Mouse (Mus musculus): ENCODE measurements around the gene 4931414P19Rik. TPM values are rescaled to one million over a fixed set of nuclear protein-coding genes. Genes with fewer than 3 reads are reported as not detected.

4931414P19Rik gene
- polyA plus RNA-seq, 1 experiment: not detected

DNA sequence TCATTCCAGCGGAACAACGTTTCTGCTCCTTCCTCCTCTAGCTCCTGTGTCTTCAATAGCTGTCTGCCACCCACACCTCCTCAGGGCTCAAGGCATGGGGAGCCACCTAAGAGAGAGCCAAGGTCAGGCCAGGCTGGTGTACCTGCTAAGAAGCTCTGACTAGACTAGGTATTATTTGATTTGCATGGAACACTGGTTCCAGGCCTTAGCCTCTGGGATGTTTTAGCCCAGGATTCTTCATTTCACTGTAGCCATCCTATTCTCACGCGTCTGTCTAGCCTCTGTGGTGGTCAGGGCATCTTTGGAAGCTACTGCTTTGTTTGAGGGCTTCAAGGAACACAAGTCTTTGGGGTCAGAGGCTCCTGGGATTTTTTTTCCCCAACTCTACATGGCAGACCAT lies 33.7 kb downstream of the 4931414P19Rik start:
- TF ChIP-seq POLR2A (IDR thresholded peaks at IDR 0.05; ENCODE audit: insufficient read depth, low read depth, low read length): no peak
- no peak for TF ChIP-seq CTCF (IDR thresholded peaks at IDR 0.05; ENCODE audit: insufficient read depth, low read depth, low read length)
- Histone ChIP-seq H3K4me1 (ENCODE audit: control insufficient read depth, insufficient read depth, low read length) (peaks cover 19% of the 10 kb centered on the region), H3K27ac (ENCODE audit: insufficient read depth, low read depth, low read length) (no peak overlapping the region), H3K4me3 (ENCODE audit: insufficient read depth, low read depth, low read length) (no peak overlapping the region)
- WGBS: 63% methylated on average over 4 of the region's 4 CpGs

DNA sequence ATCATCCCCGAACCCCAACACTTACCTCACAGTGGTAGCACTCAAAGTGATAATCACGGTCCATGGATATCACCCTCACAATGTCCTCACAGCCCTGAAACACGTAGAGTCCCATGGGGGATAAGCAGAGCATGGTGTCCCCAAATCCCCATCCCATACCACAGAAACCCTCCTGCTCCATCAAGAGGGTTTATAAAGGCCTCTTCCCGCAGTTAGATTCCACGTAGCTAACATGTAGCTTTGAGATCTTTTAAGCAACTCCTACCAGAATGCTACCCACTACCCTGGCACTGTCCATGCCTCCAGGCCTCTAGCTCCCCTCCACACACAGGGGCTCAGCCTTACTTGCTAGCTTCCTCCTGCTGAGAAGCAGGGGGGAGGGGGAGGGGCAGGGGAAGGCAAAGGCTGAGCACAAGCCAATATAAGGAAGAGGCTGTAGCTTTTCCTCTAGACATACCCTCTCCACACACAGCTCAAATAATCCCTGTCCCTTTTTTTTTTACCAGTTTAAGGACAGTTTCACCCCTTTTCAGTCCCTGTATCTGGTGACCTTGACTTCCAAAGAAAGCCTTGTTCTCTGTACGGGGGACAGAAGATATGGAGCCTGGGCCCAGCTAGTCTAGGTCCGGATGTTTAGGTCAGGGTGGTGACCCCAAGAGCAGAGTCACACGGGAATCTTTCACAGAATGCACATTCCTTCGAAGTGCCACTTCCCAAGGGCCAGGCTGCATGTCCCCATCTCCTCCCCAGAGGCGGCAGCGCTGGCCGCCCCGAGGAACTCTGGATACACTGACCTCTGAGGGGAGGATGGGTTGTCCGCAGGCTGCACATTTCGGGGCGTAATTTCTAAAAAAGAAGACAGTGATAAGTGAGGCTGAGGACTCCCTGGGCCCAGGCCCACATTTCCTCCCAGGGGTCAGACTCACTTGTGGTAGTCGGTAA lies 36.1 kb downstream of the 4931414P19Rik start:
- TF ChIP-seq POLR2A (IDR thresholded peaks at IDR 0.05; ENCODE audit: insufficient read depth, low read depth, low read length): no peak
- no peak for TF ChIP-seq CTCF (IDR thresholded peaks at IDR 0.05; ENCODE audit: insufficient read depth, low read depth, low read length)
- WGBS: 76% methylated on average over 17 of the region's 17 CpGs
- no peak overlapping the region for H3K27ac ChIP-seq (ENCODE audit: insufficient read depth, low read depth, low read length)
- H3K4me1 ChIP-seq (ENCODE audit: control insufficient read depth, insufficient read depth, low read length): peaks cover 7% of the 10 kb centered on the region; the same call in 1 of the 2 replicates
- H3K4me3 ChIP-seq (ENCODE audit: insufficient read depth, low read depth, low read length): no peak overlapping the region

DNA sequence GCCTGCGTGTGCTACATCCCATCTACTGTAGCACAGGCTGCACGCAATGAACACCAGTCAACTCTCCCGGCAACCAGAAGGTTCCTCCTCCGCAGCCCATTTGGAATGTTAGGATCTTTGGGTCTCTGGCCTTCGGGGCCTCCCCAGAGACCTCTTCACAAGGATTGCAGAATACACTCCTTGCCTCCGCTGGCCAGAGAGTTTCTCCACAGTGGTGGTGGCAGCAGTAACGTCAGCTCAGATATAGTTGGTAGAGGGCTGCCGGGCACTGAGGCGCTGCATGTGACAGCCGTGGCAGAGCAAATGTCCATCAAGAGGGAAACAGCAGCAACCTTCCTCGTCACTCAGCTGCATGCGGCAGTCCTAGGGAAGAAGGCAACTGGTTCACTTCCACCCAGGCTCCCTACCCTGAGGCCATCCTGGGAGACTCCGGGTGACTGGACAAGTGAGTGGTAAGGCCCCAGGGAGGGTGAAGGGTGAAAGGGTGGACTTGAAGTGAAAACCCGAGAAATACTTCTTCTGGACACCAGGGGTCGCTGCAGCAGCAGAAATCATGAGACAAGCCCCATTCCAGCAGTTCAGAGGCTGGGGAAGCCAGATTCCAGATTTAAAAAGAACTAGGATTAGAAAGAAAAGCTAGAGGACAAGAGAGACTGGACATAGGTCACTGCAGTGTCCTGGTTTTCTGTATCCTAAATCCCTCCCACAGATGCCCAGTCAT lies 36.9 kb downstream of the 4931414P19Rik start:
- TF ChIP-seq POLR2A (IDR thresholded peaks at IDR 0.05; ENCODE audit: insufficient read depth, low read depth, low read length) (no peak), CTCF (IDR thresholded peaks at IDR 0.05; ENCODE audit: insufficient read depth, low read depth, low read length) (peak; percentile 47)
- peaks cover 7% of the 10 kb centered on the region; the same call in 1 of the 2 replicates for H3K4me1 ChIP-seq (ENCODE audit: control insufficient read depth, insufficient read depth, low read length)
- no peak overlapping the region for H3K27ac ChIP-seq (ENCODE audit: insufficient read depth, low read depth, low read length)
- WGBS: 67% methylated on average over 15 of the region's 15 CpGs
- H3K4me3 ChIP-seq (ENCODE audit: insufficient read depth, low read depth, low read length): no peak overlapping the region

- H3K4me1 ChIP-seq (ENCODE audit: control insufficient read depth, insufficient read depth, low read length): no peaks in the 10 kb centered on the region
Observed at GRCm38 (mm10) chr14:54560527-54561242, 45.1 kb downstream of the 4931414P19Rik start.

DNA sequence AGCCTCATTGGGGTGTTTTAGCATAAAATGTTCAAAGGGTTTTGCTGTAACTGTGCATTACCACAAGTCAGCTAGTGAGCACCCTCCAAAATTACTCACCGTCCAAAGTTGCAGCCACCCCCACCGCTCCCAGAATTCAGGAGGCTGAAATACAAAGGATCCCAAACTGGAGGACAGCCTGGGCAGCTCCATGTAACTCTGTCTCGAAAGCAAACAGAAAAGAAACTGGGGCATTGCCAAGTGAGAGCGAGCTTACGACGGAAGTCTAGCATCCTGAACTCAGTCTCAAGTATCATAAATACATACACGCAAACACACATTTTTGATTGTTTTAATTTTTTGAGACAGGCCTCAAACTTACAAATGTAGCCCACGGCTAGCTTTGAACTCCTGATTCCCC lies 48.5 kb downstream of the 4931414P19Rik start:
- Histone ChIP-seq H3K4me3 (ENCODE audit: insufficient read depth, low read depth, low read length) (no peak overlapping the region), H3K27ac (ENCODE audit: insufficient read depth, low read depth, low read length) (no peak overlapping the region), H3K4me1 (ENCODE audit: control insufficient read depth, insufficient read depth, low read length) (peaks cover 12% of the 10 kb centered on the region; the same call in 1 of the 2 replicates)
- 72% methylated on average over 8 of the region's 8 CpGs for WGBS
- TF ChIP-seq POLR2A (IDR thresholded peaks at IDR 0.05; ENCODE audit: insufficient read depth, low read depth, low read length) (no peak), CTCF (IDR thresholded peaks at IDR 0.05; ENCODE audit: insufficient read depth, low read depth, low read length) (no peak)

More at GRCm38 (mm10) chr14:54560527-54561242, 45.1 kb downstream of the 4931414P19Rik start:
- WGBS: 86% methylated on average over 14 of the region's 14 CpGs
- no peak for TF ChIP-seq POLR2A (IDR thresholded peaks at IDR 0.05; ENCODE audit: insufficient read depth, low read depth, low read length)
- no peak for TF ChIP-seq CTCF (IDR thresholded peaks at IDR 0.05; ENCODE audit: insufficient read depth, low read depth, low read length)
- no peak overlapping the region for H3K4me3 ChIP-seq (ENCODE audit: insufficient read depth, low read depth, low read length)
- H3K27ac ChIP-seq (ENCODE audit: insufficient read depth, low read depth, low read length): no peak overlapping the region

DNA sequence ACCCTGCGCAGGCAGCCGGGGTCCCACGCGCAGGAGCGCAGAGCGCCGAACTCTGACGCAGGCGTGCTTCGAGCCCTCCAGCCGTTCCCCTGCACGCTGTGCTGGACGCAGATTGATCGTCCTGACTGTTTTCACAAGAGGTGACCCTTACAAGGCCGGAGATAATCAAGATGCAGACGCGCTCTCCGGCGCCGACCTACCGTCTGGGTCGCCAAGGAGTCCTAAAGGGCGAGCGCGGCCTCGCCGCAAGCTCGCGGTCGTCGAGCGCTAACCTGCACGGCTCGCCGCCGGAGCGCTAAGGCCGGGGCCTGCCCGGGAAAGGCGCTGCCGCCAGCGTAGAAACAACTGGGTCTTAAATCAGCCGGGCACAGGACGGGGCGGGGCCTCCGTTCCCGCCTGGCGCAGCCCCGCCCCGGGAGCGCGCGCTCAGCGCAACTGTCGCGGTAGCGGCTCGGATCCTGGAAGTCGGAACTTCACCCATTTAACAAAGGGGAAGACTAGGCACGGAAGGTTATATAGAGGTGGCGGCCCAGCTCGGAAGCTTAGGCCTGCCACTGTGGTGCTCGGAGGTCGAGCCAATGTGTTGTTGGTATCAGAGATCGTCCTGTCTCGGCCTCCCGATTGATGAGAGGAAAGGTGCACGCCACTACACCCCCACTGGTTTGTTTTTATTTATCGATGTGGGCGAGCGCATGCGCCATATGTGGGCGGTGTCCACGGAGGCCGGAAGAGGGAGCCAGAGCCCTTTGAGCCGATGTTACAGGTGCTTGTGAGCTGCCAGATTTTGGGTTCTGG lies 51.6 kb downstream of the 4931414P19Rik start, which contains the start of gene Haus4:
Gene Haus4, minus strand, starts transcription at position 642 of the 795 bp plus-strand sequence.
- under 1% methylated on average over 76 of the region's 76 CpGs for WGBS
- TF ChIP-seq CTCF (IDR thresholded peaks at IDR 0.05; ENCODE audit: insufficient read depth, low read depth, low read length): peak; percentile 44; the same call in 1 of the 2 replicates
- TF ChIP-seq POLR2A (IDR thresholded peaks at IDR 0.05; ENCODE audit: insufficient read depth, low read depth, low read length): peak; percentile 35; the same call in 1 of the 2 replicates
- Histone ChIP-seq H3K27ac (ENCODE audit: insufficient read depth, low read depth, low read length) (peak within 1 kb of the TSS; percentile 75), H3K4me1 (ENCODE audit: control insufficient read depth, insufficient read depth, low read length) (peaks cover 12% of the 10 kb centered on the region; the same call in 1 of the 2 replicates), H3K4me3 (ENCODE audit: insufficient read depth, low read depth, low read length) (peak within 1 kb of the TSS; percentile 91)

GRCm38 (mm10) chr14:54553454-54553974 lies 52.3 kb downstream of the 4931414P19Rik start:
- TF ChIP-seq POLR2A (IDR thresholded peaks at IDR 0.05; ENCODE audit: insufficient read depth, low read depth, low read length): no peak
- no peak for TF ChIP-seq CTCF (IDR thresholded peaks at IDR 0.05; ENCODE audit: insufficient read depth, low read depth, low read length)
- Histone ChIP-seq H3K4me3 (ENCODE audit: insufficient read depth, low read depth, low read length) (peak overlapping the region; percentile 91), H3K27ac (ENCODE audit: insufficient read depth, low read depth, low read length) (peak overlapping the region; percentile 75; the same call in 1 of the 2 replicates), H3K4me1 (ENCODE audit: control insufficient read depth, insufficient read depth, low read length) (peaks cover 12% of the 10 kb centered on the region; the same call in 1 of the 2 replicates)
- 1% methylated on average over 21 of the region's 21 CpGs for WGBS

Measured in olfactory bulb, adult 2 months (tissue).